Mouse (Mus musculus): ENCODE measurements around the gene Tmcc2.

GRCm38 (mm10) chr1:132367692-132368506, 23.2 kb downstream of the Tmcc2 start:
- TF ChIP-seq POLR2A (IDR thresholded peaks at IDR 0.05; ENCODE audit: insufficient read length, low read depth): no peak
- no peak for TF ChIP-seq CEBPB (IDR thresholded peaks at IDR 0.05; ENCODE audit: insufficient read depth, poor library complexity, severe bottlenecking)
- TF ChIP-seq MYOG (IDR thresholded peaks at IDR 0.05; ENCODE audit: control insufficient read depth in 1 of 3, insufficient read depth in 1 of 3, insufficient read length in 2 of 3, low read depth in 2 of 3): no peak
